Mouse (Mus musculus): ENCODE results near the gene Gm609. TPM values are rescaled to one million over a fixed set of nuclear protein-coding genes. Genes with fewer than 3 reads are reported as not detected.

Gm609 gene
- polyA plus RNA-seq, 1 experiment: 2.2 TPM

DNA sequence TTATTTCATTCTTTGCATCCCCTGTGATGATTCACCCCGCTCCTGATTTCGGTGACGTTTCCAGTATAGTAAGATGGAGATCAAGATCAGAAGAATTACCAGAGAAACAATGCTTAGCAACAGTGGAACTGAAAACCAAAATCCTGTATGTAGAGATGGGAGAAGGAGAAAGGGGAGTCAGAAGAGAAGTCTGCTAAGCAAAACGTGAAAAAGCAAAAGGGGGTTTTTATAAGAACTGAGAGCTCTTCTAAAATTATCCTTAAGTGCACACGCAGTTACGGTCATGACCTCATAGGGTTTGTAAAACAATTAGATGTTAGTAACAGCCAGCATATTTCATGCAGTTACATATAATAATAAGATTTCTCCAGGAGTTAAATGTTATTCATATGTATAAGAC lies 100.5 kb downstream of the Gm609 start:
- Histone ChIP-seq H3K4me1 (ENCODE audit: control insufficient read depth, insufficient read depth, insufficient read length, low read length) (no peaks in the 10 kb centered on the region), H3K36me3 (ENCODE audit: control insufficient read depth, insufficient read depth, low read length) (peaks cover 16% of the 10 kb centered on the region), H3K27me3 (ENCODE audit: control insufficient read depth, insufficient read depth, low read length) (no peaks in the 10 kb centered on the region), H3K4me3 (ENCODE audit: low read depth, low read length) (no peak overlapping the region), H3K27ac (ENCODE audit: insufficient read depth, low read depth, low read length) (no peak overlapping the region)
- no peak for TF ChIP-seq CTCF (IDR thresholded peaks at IDR 0.05; ENCODE audit: extremely low read depth, insufficient read length, insufficient replicate concordance, low read depth, low read length)
- no peak for TF ChIP-seq POLR2A (IDR thresholded peaks at IDR 0.05; ENCODE audit: low read depth, low read length)
- 92% methylated on average over 6 of the region's 6 CpGs for WGBS

DNA sequence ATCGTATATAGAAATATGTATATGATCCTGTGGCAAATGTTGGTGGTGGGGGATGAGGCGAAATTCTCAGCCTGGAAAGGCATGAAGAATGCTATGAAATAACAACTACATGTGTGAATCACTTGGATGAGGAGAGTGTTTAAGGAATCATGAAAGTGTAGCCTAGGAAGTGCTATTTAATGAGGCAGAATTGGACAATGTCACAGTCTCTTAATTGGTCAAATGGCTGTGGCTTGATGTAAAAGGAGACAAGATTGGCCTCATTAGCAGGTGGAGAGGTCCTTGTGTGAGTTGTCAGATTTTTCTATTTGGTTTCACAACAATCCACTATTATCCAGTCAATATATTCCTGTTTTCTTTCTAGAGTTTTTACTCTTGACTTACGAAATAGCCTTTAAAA lies 101.1 kb downstream of the Gm609 start:
- TF ChIP-seq POLR2A (IDR thresholded peaks at IDR 0.05; ENCODE audit: low read depth, low read length) (no peak), CTCF (IDR thresholded peaks at IDR 0.05; ENCODE audit: extremely low read depth, insufficient read length, insufficient replicate concordance, low read depth, low read length) (no peak)
- peaks cover 18% of the 10 kb centered on the region for H3K36me3 ChIP-seq (ENCODE audit: control insufficient read depth, insufficient read depth, low read length)
- no peaks in the 10 kb centered on the region for H3K4me1 ChIP-seq (ENCODE audit: control insufficient read depth, insufficient read depth, insufficient read length, low read length)
- no peak overlapping the region for H3K27ac ChIP-seq (ENCODE audit: insufficient read depth, low read depth, low read length)
- 96% methylated on average over 3 of the region's 3 CpGs for WGBS
- H3K4me3 ChIP-seq (ENCODE audit: low read depth, low read length): no peak overlapping the region
- no peaks in the 10 kb centered on the region for H3K27me3 ChIP-seq (ENCODE audit: control insufficient read depth, insufficient read depth, low read length)

DNA sequence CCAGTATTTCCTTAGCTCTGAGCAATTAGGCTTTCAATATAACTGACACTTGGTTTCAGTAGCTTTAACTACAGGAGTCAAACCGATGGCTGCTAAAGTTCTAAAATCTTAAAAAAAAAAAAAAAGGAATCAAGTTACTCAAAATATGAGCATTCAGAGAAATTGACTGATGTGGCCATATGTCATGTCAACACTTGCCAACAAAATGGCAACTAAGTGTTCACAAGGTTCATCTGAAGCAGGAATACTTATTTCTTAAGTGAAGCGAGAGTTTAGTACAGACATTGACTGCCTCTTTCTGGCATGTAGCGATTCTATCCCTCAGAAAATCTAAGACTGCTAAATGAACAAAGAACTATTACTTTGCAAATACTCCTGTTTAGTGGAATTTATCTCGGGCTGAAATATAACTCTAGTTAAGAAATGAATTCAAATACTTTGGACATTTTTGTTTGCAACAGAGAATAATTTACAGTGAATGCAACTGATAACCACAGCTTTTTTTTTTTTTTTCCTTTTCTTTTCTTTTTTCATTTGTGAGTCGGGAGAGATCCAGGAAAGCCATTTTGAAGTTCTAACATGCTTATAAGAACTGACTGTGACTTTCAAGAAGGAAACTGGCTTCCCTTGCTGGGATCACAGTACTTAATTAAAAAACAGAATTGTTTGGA lies 102.3 kb downstream of the Gm609 start:
- Histone ChIP-seq H3K27ac (ENCODE audit: insufficient read depth, low read depth, low read length) (no peak overlapping the region), H3K4me3 (ENCODE audit: low read depth, low read length) (no peak overlapping the region)
- 86% methylated on average over 5 of the region's 5 CpGs for WGBS

GRCm38 (mm10) chr16:45389833-45390232 lies 102.9 kb downstream of the Gm609 start:
- H3K27ac ChIP-seq (ENCODE audit: insufficient read depth, low read depth, low read length): no peak overlapping the region
- H3K36me3 ChIP-seq (ENCODE audit: control insufficient read depth, insufficient read depth, low read length): peaks cover 17% of the 10 kb centered on the region
- TF ChIP-seq POLR2A (IDR thresholded peaks at IDR 0.05; ENCODE audit: low read depth, low read length) (no peak), CTCF (IDR thresholded peaks at IDR 0.05; ENCODE audit: extremely low read depth, insufficient read length, insufficient replicate concordance, low read depth, low read length) (no peak)
- H3K4me3 ChIP-seq (ENCODE audit: low read depth, low read length): no peak overlapping the region
- H3K27me3 ChIP-seq (ENCODE audit: control insufficient read depth, insufficient read depth, low read length): no peaks in the 10 kb centered on the region
- no peaks in the 10 kb centered on the region for H3K4me1 ChIP-seq (ENCODE audit: control insufficient read depth, insufficient read depth, insufficient read length, low read length)
- 69% methylated on average over 2 of the region's 2 CpGs for WGBS

More for the DNA sequence above, 102.3 kb downstream of the Gm609 start:
- Histone ChIP-seq H3K36me3 (ENCODE audit: control insufficient read depth, insufficient read depth, low read length) (peaks cover 18% of the 10 kb centered on the region), H3K4me1 (ENCODE audit: control insufficient read depth, insufficient read depth, insufficient read length, low read length) (no peaks in the 10 kb centered on the region), H3K27me3 (ENCODE audit: control insufficient read depth, insufficient read depth, low read length) (no peaks in the 10 kb centered on the region)
- TF ChIP-seq POLR2A (IDR thresholded peaks at IDR 0.05; ENCODE audit: low read depth, low read length) (no peak), CTCF (IDR thresholded peaks at IDR 0.05; ENCODE audit: extremely low read depth, insufficient read length, insufficient replicate concordance, low read depth, low read length) (no peak)

DNA sequence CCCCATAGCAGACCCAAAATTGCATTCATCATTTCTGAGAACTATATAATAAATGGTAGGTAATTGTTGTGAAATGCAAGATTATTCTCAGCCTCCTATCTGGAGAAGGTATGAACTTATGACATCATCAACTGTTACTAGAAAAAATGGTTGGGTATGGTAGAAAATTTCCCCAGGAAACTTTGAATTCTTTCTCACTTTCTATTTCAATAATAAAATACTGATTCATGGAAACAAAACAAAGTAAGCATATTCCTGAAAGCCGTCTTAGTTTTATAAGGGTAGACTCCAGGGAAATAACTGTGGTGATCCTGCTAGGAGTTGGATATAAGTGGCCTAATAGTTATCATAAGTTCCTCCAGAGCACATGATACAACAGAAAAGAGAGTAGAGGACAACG lies 103.7 kb downstream of the Gm609 start:
- peaks cover 11% of the 10 kb centered on the region for H3K36me3 ChIP-seq (ENCODE audit: control insufficient read depth, insufficient read depth, low read length)
- no peaks in the 10 kb centered on the region for H3K4me1 ChIP-seq (ENCODE audit: control insufficient read depth, insufficient read depth, insufficient read length, low read length)
- TF ChIP-seq POLR2A (IDR thresholded peaks at IDR 0.05; ENCODE audit: low read depth, low read length): no peak
- TF ChIP-seq CTCF (IDR thresholded peaks at IDR 0.05; ENCODE audit: extremely low read depth, insufficient read length, insufficient replicate concordance, low read depth, low read length): no peak
- H3K4me3 ChIP-seq (ENCODE audit: low read depth, low read length): no peak overlapping the region
- H3K27me3 ChIP-seq (ENCODE audit: control insufficient read depth, insufficient read depth, low read length): no peaks in the 10 kb centered on the region
- WGBS: 77% methylated on average over 2 of the region's 2 CpGs
- no peak overlapping the region for H3K27ac ChIP-seq (ENCODE audit: insufficient read depth, low read depth, low read length)

- Histone ChIP-seq H3K36me3 (ENCODE audit: control insufficient read depth, insufficient read depth, low read length) (peaks cover 11% of the 10 kb centered on the region; the same call in 1 of the 2 replicates), H3K27me3 (ENCODE audit: control insufficient read depth, insufficient read depth, low read length) (no peaks in the 10 kb centered on the region), H3K4me1 (ENCODE audit: control insufficient read depth, insufficient read depth, insufficient read length, low read length) (0 out of 2 replicates have a peak, but pooled peaks cover 2% of the 10 kb centered on the region), H3K27ac (ENCODE audit: insufficient read depth, low read depth, low read length) (no peak overlapping the region), H3K4me3 (ENCODE audit: low read depth, low read length) (no peak overlapping the region)
- TF ChIP-seq CTCF (IDR thresholded peaks at IDR 0.05; ENCODE audit: extremely low read depth, insufficient read length, insufficient replicate concordance, low read depth, low read length) (no peak), POLR2A (IDR thresholded peaks at IDR 0.05; ENCODE audit: low read depth, low read length) (no peak)
- 85% methylated on average over 3 of the region's 3 CpGs for WGBS
Observed at GRCm38 (mm10) chr16:45381811-45382210, 111.0 kb downstream of the Gm609 start.

- H3K27me3 ChIP-seq (ENCODE audit: control insufficient read depth, insufficient read depth, low read length): no peaks in the 10 kb centered on the region
- no peak overlapping the region for H3K4me3 ChIP-seq (ENCODE audit: low read depth, low read length)
- H3K36me3 ChIP-seq (ENCODE audit: control insufficient read depth, insufficient read depth, low read length): peaks cover 9% of the 10 kb centered on the region; the same call in 1 of the 2 replicates
- TF ChIP-seq CTCF (IDR thresholded peaks at IDR 0.05; ENCODE audit: extremely low read depth, insufficient read length, insufficient replicate concordance, low read depth, low read length) (no peak), POLR2A (IDR thresholded peaks at IDR 0.05; ENCODE audit: low read depth, low read length) (no peak)
- WGBS: 42% methylated on average over 3 of the region's 3 CpGs
- H3K4me1 ChIP-seq (ENCODE audit: control insufficient read depth, insufficient read depth, insufficient read length, low read length): 0 out of 2 replicates have a peak, but pooled peaks cover 2% of the 10 kb centered on the region
- H3K27ac ChIP-seq (ENCODE audit: insufficient read depth, low read depth, low read length): no peak overlapping the region
Observed at GRCm38 (mm10) chr16:45378959-45379358, 113.8 kb downstream of the Gm609 start.
